Mouse (Mus musculus): ENCODE measurements around the gene Antxr2.

Antxr2 gene

DNA sequence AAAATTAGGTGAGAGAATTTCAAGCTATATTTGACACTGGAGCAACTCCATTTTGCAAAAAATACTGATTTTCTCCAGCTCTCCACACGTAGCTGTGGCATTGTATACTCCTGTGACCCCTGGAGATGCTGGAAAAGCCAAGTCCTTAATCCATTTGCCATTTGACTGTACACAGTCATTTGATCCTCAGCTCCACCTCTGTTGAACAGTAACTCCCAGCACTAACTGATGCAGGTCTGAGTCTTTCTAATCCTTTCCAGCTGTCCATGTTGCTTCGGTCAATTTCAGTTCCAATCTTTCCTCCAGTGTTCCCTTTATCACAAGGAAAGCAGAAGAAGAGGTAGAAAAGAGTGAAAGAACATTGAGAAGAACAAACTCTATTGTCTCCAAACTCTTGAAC lies 195.4 kb downstream of the Antxr2 start:
- DNase-seq (ENCODE audit: low spot score), result no peak

GRCm38 (mm10) chr5:97834770-97835169 lies 196.1 kb downstream of the Antxr2 start:
- peak; percentile 16 for DNase-seq (ENCODE audit: low spot score)
